Mouse (Mus musculus): ENCODE data around the gene Prdx4.
"Not testable (repeated sequence)": the region's sequence is repeated elsewhere in the genome, so short reads cannot be mapped to it uniquely, and the experiment has no call there.

The Prdx4 gene

DNA sequence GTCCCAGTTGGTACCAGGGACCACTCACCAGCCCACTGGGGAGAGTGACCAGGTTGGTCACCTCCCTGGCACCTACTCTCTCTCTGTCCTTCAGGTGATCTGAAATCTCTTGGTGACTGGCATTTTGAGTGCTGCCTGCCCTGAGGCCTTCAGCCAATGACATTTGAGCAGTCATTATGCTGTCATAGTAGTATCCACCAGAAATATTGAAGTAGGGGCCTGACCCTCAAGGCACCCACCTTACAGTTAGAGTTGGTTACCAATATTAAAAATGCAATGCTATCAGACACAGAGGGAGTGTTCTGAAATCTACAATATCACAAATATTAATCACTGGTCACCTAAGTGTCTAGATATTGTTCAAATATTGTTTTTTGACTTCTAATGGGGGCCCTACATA lies at the start of gene Prdx4:
Prdx4 (minus strand) TSS at position 101 of the 400 bp plus-strand sequence.
- no peak for DNase-seq (ENCODE audit: low spot score in 2 of 2)

DNA sequence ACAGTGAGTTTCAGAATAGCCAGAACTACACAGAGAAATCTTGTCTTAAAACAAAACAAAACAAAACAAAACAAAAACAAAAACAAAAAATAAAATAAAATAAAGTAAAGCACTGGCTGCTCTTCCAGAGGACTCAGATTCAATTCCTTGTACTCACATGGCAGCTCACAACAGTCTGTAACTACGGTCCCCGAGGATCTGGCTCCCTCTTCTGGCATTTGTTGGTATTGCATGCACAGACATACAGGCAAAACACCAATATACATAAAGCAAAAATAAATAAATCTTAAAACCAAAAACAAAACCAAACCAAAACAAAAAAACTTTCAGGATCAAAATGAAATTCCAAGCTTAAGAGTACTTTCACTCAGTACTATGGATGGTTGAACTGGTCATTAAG lies 36.0 kb upstream of the Prdx4 start:
- DNase-seq (ENCODE audit: low spot score in 2 of 2), result peak; percentile 15 to 75

DNA sequence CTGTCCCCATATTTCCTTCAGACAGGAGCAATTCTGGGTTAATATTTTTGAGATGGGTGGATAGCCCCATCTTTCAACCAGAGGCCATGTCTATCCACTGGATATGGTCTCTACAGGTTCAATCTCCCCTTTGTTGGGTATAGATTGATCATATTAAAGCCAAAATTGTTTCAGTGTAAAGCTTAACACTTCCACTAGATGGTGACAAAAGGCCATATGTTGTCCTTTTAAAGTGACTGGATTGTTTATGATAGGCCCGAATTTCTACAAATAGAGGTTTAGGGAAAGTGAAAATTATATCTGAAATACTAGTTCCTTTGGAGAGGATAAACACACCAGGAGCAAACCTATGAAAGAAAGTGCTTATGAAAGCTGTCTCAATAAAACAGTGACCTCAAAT lies 34.9 kb upstream of the Prdx4 start:
- DNase-seq (ENCODE audit: low spot score in 2 of 2), result no peak

DNA sequence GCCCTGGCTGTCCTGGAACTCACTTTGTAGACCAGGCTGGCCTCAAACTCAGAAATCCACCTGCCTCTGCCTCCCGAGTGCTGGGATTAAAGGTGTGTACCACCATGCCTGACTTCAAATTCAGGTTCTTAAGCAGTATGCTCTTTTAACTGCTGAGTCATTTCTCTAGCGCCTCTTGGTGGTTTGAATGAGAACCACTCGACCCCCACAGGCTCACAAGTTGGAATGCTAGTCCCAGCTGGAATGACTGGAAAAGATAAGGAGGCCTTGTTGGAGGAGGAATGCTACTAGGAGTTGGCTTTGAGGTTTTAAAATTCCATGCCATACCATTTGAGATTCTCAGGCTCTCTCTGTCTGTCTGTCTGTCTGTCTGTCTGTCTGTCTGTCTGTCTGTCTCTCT lies 29.6 kb upstream of the Prdx4 start:
- not testable (repeated sequence) for DNase-seq (ENCODE audit: low spot score in 2 of 2)

DNA sequence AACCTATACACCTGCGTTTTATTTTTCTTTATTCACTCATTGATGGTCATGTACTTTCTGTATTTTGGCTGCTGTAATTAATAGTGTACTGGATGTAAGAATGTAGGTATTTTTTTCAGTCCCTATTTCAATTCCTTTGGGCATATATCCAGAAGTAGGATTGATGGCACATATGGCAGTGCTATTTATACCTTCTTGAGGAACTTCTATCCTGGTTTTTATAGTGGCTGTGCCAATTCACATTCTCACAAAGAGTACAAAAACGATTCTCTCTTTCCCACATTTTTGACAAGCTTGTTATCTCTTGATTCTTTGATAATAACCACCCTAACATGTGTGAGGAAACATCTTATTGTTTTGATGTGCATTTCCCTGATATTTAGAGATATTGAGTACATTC lies 24.5 kb upstream of the Prdx4 start:
- no peak for DNase-seq (ENCODE audit: low spot score in 2 of 2)

DNA sequence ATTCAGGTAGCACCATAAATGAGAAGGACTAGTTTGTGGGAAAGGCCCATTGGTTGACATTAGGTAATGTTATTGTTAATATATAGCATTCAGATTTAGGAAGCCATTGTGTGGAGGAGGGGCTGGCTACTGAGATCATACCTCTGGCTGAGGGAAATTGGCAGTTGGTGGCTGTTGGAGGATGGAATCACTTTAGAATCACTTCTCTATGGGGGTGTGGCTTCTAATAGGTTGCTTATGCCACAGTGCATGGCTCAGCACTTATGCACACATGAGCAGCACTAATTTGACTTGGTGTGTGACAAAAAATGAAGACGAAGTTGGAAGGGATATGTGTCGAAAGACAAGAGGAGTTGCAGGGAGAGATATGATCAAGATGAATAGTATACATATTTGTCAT lies 5.7 kb upstream of the Prdx4 start:
- no peak for DNase-seq (ENCODE audit: low spot score in 2 of 2)

DNA sequence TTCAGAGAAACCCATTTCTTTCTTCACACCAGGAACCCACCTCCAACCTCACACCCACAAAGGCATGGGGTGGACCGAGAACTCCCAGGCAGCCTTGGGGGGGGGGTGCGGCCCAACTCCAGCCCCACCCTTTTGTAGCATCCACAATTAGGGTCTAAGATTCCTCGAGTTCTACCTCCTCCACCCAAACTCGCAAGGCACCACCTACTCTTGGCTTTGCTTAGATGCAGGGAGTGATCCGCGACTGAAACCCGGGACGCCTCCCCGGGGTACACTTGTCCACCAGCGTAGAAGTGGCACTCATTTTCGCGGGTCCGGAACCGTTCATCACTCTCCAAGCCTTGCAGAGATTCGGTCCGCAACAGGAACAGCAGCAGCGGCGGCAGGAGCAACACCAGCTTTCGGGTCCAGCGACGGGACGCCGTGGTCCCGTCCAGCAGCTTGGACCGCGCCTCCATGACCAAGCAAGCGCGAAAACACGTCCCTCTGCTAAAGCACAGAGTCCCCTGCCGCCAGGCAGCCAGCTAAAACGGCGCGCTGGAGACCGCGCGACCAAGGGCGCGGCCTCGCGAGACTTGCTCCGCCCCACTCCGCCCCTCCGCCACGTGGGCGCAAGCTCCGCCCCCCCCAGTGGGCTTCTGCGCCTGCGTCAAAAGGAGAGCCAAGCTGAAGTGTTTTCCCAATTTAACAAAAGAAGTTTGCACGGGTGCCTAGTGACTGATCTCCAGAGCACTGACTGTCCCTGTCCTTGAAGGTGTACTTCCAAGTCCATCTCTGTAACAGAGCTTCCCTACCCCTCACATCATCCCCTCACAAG lies 2.4 kb downstream of the Prdx4 start:
- peak; percentile 81 to 89 for DNase-seq (ENCODE audit: low spot score in 2 of 2)

DNA sequence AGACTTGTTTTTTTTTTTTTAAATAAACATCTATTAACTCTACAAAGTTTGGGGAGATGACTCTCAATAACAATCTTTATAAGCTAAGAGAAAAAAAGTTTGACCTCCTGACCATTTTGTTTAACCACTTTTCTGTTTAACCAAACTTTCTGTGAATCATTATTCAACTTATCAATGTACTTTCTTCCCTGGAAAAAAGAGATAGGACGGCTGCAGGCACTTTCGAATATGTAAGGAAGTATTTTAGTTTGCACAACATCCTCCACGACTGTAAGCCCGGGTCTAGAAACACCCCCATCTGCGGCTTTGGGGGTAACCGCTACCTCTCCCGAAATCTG lies 3.0 kb downstream of the Prdx4 start:
- DNase-seq (ENCODE audit: low spot score in 2 of 2), result no peak

DNA sequence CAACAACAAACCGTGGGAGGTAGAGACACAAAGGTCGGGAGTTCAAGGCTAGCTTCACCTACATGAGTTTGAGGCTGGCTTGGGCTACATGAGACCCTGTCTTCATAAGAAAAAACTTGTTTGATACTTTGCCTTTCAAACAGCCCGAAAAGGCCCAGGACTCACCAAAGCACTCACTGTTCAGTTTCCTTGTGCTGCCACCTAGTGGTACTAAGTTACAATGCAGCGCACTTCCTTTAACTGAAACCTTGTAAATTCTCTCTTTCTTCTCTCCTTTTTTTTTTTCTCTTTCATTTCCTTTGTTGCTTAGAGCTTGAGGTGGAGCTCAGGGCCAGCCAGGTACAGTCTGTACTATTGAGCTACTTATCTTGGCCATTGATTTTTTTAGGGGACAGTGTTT lies 22.5 kb downstream of the Prdx4 start:
- peak in 1 of 2 experiments; percentile 19 for DNase-seq (ENCODE audit: low spot score in 2 of 2)

DNA sequence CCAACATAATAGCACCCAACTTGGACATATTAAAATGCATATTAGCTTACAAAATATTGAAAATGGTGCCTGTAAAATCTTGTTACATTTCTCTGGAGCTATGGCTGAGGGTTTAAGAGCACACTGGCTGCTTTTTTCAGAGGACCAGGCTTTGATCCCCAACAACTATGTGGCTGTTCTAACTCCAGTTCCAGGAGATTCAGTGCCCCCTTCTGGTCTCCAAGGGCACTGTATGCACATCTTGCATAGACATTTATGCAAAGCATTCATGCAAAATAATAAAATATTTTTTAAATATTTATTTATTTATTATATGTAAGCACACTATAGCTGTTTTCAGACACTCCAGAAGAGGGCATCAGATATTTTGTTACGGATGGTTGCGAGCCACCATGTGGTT lies 34.2 kb downstream of the Prdx4 start:
- DNase-seq (ENCODE audit: low spot score in 2 of 2), result no peak

DNA sequence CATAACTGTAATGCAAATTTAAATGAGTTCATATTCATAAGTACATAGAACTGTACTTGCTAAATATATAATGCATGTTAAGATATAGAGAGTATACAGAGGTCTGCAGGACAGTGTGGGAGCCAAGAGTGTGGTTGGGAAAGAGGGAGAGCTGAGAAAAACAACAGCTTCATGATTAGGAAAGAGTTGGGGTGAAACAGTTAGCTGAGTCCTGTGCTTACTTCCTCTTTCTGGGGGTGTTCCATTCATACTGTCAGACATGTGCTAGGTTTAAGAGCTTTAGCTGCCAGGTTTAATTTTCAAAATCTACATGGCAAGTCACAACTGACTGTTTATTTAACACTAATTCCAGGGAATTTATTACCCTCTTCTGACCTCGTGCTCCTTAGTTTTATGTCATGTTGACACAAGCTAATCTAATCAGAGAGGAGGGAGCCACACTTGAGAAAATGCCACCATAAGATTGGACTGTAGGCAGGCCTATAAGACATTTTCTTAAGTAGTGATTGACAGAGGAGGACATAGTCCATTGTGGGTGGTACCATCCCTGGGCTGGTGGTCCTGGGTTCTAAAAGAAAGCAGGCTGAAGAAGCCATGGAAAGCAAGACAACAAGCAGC lies 60.0 kb downstream of the Prdx4 start:
- no peak for DNase-seq (ENCODE audit: low spot score in 2 of 2)

DNA sequence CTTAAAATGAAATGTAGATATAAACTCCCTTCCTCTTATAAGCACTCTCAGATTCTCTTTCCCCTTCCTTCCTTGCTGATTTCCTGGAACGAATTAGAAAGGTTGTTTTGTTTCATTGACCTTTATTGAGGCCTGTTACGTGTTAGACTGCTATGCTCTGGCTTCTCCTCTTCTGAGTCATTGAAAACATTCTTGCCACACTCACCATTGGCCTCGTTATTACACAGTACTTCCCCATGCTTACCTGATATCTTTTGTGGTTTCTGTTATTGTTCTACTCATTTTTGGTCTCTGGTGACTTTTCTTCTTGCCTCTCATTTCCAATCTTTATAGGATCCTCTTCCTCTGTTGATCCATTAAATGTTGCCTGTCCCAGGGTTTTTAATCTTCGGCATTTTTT lies 62.1 kb downstream of the Prdx4 start:
- no peak for DNase-seq (ENCODE audit: low spot score in 2 of 2)
